Mouse (Mus musculus): ENCODE measurements at regions not wholly inside any gene's neighbourhood (a gene's known extent, or its start where the extent isn't known, plus 50 kb on each side); places are given as distances from the start of the nearest gene placed in this dataset.
A peak's percentile ranks its signal among the peaks of the same experiment; 100 is the strongest.

GRCm38 (mm10) chr12:7778056-7778440 lies 199.4 kb upstream of the Apob start:
- peak in 1 of 2 experiments; percentile 15 for DNase-seq

- no peak for DNase-seq
Measured at GRCm38 (mm10) chr12:7816616-7817015, 160.8 kb upstream of the Apob start.

- no peak for DNase-seq
Measured at GRCm38 (mm10) chr12:7820006-7820704, 157.3 kb upstream of the Apob start.

DNA sequence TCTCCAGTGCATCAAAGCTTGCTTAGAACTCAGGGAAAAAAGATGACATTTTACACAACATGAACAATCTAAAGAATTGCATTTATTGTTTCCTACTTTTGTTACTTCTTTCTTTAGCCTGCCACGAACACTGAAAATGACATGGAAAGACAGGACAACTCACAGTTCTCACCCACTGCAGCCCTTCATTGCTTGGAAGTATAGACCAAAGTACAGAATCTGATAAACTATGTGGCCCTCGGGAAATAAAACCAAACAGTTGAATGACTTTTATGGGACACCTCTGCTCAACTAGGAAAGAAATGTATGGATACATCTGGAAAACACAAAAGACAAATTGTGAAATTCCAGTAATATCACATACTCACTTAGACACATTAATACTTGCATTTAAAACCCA lies 156.7 kb upstream of the Apob start:
- DNase-seq: no peak

DNA sequence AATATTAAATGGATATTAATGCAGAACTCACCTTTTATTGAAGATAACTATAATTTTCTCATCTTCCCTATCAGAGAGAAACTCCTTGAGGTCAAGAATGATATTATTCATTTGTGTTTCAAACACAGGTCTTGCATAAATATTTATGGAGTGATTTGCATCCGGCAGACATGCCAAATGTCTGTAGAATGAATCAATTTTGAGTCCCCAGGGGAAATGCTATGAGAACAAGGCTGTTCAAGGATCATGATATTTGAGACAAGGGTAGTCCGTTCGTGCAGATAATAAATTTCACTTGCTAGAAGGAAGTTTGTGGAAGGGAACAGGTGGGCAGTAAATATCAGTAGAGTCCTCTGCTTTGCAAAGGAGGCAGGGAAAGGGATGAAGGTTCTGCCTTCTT lies 141.7 kb upstream of the Apob start:
- DNase-seq: no peak

DNA sequence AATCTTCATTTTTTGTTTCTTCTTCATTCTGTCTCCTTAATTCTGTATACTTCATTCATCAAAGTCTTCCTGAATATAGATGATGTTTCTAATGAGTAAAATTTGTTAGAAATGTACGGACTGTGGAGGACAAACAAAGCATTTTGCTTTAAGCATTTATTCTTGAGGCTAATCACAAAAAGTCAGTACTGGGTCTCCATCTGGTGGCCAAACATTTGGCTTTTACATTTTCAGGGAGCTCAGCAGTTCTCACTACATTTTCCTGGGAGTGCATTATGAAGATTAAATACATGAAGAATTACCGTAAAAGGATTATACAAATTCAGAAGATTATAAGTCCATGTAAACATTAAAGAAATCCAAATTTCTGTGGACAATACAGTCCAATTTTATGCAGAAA lies 123.6 kb upstream of the Apob start:
- no peak for DNase-seq

- DNase-seq: no peak
Measured at GRCm38 (mm10) chr12:7855683-7856082, 121.8 kb upstream of the Apob start.

DNA sequence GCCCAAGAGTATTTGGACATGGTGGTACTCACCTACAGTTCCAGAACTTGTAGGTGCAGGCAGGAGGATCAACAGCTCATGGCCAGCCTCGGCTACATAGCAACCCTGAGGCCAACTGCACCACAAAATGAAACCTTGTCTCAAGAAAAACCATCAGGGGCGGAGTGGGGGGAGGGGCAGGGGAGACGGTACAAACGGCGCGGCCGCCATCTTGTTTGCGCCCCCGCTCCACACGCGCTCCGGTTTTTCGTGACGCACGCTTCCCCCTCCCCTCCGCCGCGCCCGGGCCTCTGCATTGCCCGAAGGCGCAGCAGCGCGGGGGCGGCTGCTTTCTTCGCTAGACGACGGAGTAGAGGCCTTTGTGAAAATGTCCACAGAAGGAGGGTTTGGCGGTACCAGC lies 117.9 kb upstream of the Apob start:
- no peak for DNase-seq

DNA sequence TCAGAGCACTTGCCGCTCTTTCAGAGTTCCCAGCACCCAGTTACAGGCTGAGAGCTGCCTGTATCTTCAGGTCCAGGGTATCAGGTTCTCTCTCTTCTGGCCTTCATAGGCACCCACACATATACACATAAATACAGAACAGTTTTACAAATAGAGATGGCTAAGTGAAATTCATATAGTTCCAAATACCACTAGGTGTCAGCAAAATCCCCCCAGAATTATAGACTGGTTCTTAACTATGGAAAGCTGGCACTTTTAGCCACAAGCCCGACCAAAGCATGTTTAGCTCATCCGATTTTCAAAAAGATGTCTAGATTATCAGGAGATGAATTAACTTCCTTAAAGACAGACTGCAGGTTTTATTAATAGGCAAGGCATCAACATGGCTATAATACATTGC lies 107.4 kb upstream of the Apob start:
- no peak for DNase-seq

- no peak for DNase-seq
Measured at GRCm38 (mm10) chr12:7870473-7870872, 107.0 kb upstream of the Apob start.

GRCm38 (mm10) chr12:7875454-7875853 lies 102.0 kb upstream of the Apob start:
- no peak for DNase-seq

DNA sequence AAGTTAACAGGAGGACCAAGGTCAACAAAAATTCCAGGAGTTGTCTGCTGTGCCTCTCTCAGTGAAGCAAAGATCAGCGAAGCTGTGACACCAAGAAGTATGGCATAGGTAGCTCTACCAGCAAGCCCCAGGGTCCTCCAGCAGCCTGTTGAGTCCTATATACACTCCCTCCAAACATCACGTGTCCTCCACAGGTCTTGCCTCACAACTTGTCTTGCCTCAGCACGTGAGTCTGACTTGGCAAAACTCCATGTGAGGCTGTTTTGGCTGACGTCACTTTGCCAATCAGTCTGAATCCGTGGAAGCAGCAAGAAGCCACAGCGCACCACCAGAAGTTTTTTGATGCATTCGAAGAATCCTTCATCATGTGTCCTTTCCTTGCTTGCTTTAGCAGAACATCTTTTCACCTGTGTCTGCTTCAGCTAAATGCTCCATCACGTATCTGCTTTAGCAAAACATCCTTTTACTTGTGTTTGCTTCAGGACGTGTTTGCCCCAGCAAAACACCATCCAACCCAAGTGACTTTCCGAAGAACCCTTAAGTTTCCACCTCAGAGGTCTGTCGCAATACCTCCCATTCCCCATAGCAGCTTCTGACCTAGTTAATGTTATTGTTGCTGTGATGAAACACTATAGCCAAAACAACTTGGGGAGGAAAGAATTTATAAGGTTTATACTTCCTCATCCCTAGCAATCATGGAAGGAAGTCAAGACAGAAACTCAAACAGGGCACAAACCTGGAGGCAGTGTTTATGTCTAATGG lies 101.0 kb upstream of the Apob start:
- no peak for DNase-seq

DNA sequence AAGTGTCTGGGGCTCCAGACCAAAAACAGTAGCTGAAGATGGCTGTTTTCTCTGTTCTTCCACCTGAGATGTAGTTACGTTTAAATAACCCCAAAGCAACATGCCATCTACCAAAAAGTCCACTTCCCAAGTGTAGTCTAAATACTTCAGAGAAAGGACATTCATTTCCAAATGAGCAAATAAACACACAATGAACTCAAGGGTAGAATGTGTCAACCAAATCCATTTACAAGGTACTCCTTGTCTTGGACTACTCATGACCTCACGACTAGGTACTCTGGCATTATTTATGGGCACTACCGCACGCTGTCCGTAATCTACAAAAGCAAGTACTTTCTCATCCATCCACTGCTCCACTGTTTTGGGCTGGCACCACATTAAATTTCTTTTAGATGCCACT lies 98.7 kb upstream of the Apob start:
- no peak for DNase-seq

DNA sequence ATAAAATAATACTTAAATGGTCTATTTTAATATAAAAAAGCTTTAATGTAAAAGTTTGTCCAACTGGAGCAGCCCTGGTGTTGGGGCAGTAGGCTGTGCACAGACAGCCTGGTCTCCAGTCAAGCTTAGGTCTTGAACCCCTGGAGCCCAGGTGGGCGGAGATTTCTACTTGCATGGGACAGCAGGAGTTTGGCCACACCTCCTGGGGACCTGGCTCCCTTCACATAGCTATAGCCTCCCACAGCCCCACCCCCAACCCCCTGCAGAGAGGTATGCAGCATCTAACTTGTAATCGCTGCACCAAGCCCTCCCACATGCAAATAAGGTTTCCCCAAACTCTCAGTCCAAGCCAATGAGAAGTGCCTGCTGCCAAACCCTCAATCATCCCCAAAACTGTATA lies 81.3 kb upstream of the Apob start:
- no peak for DNase-seq

GRCm38 (mm10) chr12:7905329-7905728 lies 72.1 kb upstream of the Apob start:
- no peak for DNase-seq

DNA sequence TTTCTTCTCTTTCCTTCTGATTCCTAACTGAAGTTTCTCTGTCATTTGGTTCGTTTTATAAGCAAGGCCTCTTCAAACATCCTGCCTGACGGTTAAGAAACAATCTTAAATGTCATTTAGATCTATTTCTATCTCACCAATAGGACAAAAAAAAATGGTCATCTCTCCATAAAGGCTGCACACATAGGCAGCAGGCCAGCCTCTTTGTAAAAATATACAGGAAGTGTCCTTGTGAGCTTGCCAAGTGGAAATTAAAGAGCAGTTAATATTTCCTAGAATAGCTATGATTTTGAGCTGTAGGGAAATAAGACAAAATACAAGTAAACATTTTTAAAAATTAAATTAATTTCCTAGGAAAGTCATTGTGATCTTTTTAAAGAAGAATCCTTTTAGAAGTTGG lies 70.6 kb upstream of the Apob start:
- DNase-seq: no peak

GRCm38 (mm10) chr12:7909746-7910360 lies 67.6 kb upstream of the Apob start:
- no peak for DNase-seq

GRCm38 (mm10) chr12:7910509-7910908 lies 66.9 kb upstream of the Apob start:
- no peak for DNase-seq

DNA sequence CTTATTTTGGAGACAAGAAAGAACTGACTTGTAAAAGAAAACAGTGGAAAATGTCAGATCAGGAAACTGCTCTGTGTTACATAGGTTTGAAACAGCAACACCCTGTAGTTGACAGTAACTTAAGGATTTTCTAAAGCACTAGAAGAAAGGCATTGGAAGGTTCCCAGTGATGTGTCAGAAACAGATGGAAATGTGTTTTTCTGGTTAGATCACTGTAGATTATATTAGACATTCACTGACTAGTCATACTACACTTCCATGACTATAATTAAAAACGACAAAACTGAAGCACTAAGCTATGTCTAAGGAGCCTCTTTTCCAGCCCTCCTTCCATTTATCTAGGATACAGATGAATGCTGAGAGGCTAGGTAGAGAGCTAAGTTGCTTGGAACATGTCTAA lies 59.1 kb upstream of the Apob start:
- DNase-seq: no peak

GRCm38 (mm10) chr12:7918967-7919708 lies 58.3 kb upstream of the Apob start:
- DNase-seq: no peak

GRCm38 (mm10) chr12:7919709-7920324 lies 57.6 kb upstream of the Apob start:
- DNase-seq: no peak

GRCm38 (mm10) chr12:7920888-7921287 lies 56.6 kb upstream of the Apob start:
- no peak for DNase-seq
